Mouse (Mus musculus) myocyte (in vitro differentiated cells): Measurements from ENCODE around the gene Rpl36.

ENCODE experiments used
- E2F4 ChIP-seq: IDR thresholded peaks from one replicate; pipeline ENCODE4 v1.6.1; 2011; ENCODE audit warnings: mild to moderate bottlenecking, control low read depth, moderate library complexity; ENCODE audit not compliant: insufficient read depth
- MAX ChIP-seq: IDR thresholded peaks from one replicate; pipeline ENCODE4 v1.6.1; 2011; ENCODE audit warnings: low read depth, mild to moderate bottlenecking, control low read depth
- POLR2A ChIP-seq: IDR thresholded peaks from one replicate; pipeline ENCODE4 v1.6.1; 2011; ENCODE audit warnings: low read depth, mild to moderate bottlenecking, control low read depth, moderate library complexity; ENCODE audit not compliant: insufficient read length
- POLR2AphosphoS2 ChIP-seq: IDR thresholded peaks from one replicate; pipeline ENCODE4 v1.6.1; 2011; ENCODE audit warnings: low read depth, control low read depth; ENCODE audit not compliant: insufficient read length
- REST ChIP-seq: IDR thresholded peaks from one replicate; pipeline ENCODE4 v1.6.1; 2011; ENCODE audit warnings: mild to moderate bottlenecking, control low read depth, moderate library complexity; ENCODE audit not compliant: insufficient read depth, insufficient read length

DNA sequence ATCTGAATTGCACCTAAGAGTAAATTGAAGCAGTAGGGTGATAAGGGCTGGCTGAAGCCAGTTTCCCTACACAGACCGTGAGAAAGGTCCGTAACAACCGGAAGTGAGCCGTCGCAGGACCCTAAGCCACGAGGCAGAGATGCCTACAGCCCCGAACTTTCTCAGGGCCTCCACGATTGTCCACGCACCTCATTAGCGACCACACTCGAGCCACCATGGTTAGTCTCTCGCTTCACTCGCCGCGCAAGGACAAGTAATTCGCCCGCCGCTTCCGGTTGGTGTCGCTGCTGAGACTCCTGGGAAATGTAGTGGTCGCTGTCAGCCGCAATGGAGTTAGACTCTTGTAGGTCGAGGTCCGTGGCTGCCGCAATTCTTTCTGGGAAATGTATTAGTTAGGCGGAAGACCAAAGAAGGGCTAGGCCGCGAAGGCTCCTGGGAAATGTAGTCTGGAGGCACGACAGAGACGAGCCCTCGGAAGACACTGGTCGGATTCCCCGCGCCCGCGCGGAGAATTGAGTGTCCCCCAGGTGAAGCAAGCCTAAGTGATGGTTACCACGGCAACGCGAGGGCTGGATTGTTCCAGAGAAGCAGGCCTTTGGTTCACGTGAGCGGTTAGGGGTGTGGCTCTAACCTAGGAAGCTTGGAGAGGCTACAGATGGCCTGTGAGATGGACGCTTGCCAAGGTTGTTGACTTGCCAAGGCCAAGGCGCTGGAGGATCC is 3.6 kb upstream of the Rpl36 start, which contains the start of gene 2410015M20Rik:
- peak; percentile 89 for TF ChIP-seq POLR2A
- no peak for TF ChIP-seq E2F4
- TF ChIP-seq POLR2AphosphoS2 = peak; percentile 87
- TF ChIP-seq MAX = no peak
- no peak for TF ChIP-seq REST
